Mouse (Mus musculus): ENCODE measurements around the gene Tuba4a.
"Not testable (repeated sequence)": the region's sequence is repeated elsewhere in the genome, so short reads cannot be mapped to it uniquely, and the experiment has no call there.

Tuba4a gene

GRCm38 (mm10) chr1:75234606-75235005 lies 14.9 kb upstream of the Tuba4a start:
- peak; percentile 81 to 83 for DNase-seq

GRCm38 (mm10) chr1:75232489-75232888 lies 12.8 kb upstream of the Tuba4a start:
- not testable (repeated sequence) for DNase-seq

GRCm38 (mm10) chr1:75231664-75232152 lies 12.0 kb upstream of the Tuba4a start, which contains the start of gene A630095N17Rik:
Gene A630095N17Rik (minus strand): TSS chr1:75232102.
- DNase-seq, result no peak

- DNase-seq, result no peak
These were observed 11.6 kb upstream of the Tuba4a start for GRCm38 (mm10) chr1:75231224-75231623.

- DNase-seq, result no peak
These were observed 10.8 kb upstream of the Tuba4a start for GRCm38 (mm10) chr1:75230335-75230994.

GRCm38 (mm10) chr1:75229158-75229557 lies 9.5 kb upstream of the Tuba4a start:
- DNase-seq, result no peak

- DNase-seq, result no peak
These were observed 8.0 kb upstream of the Tuba4a start for GRCm38 (mm10) chr1:75227653-75228052.

- no peak for DNase-seq
These were observed 6.5 kb upstream of the Tuba4a start for GRCm38 (mm10) chr1:75226138-75226537.

GRCm38 (mm10) chr1:75225473-75225872 lies 5.8 kb upstream of the Tuba4a start:
- no peak for DNase-seq

GRCm38 (mm10) chr1:75223532-75223931 lies 3.9 kb upstream of the Tuba4a start:
- DNase-seq, result no peak

GRCm38 (mm10) chr1:75222926-75223325 lies 3.3 kb upstream of the Tuba4a start:
- no peak for DNase-seq

- DNase-seq, result no peak
These were observed 1.9 kb upstream of the Tuba4a start for GRCm38 (mm10) chr1:75221538-75221937.

- DNase-seq, result peak; percentile 97
These were observed 587 bp downstream of the Tuba4a start for GRCm38 (mm10) chr1:75219078-75219477.

GRCm38 (mm10) chr1:75218227-75219001 lies 1.3 kb downstream of the Tuba4a start:
- peak; percentile 92 to 93 for DNase-seq

- DNase-seq, result no peak
These were observed 1.8 kb downstream of the Tuba4a start for GRCm38 (mm10) chr1:75217893-75218226.

- peak; percentile 59 to 60 for DNase-seq
These were observed 2.7 kb downstream of the Tuba4a start for GRCm38 (mm10) chr1:75216797-75217585.

- no peak for DNase-seq
These were observed 3.9 kb downstream of the Tuba4a start for GRCm38 (mm10) chr1:75215785-75216184.

- DNase-seq, result no peak
These were observed 4.8 kb downstream of the Tuba4a start for GRCm38 (mm10) chr1:75214886-75215285.

- DNase-seq, result no peak
These were observed 5.2 kb downstream of the Tuba4a start for GRCm38 (mm10) chr1:75214442-75214841.

GRCm38 (mm10) chr1:75213096-75213495 lies 6.6 kb downstream of the Tuba4a start:
- DNase-seq, result no peak

GRCm38 (mm10) chr1:75212542-75212941 lies 7.1 kb downstream of the Tuba4a start:
- no peak for DNase-seq

GRCm38 (mm10) chr1:75211141-75211708 lies 8.4 kb downstream of the Tuba4a start:
- DNase-seq, result no peak

Data from cerebellum, postnatal 36 days (tissue).